Mouse (Mus musculus) heart, postnatal 0 days (tissue): ENCODE results near the gene Gse1.

Experiments
- CTCF ChIP-seq: IDR thresholded peaks from 2 replicates; pipeline ENCODE4 v1.5.1; 2016; ENCODE audit warnings: antibody characterized with exemption, control low read depth, low read depth
- EP300 ChIP-seq: IDR thresholded peaks from 2 replicates; pipeline ENCODE4 v1.6.1; 2016; ENCODE audit warnings: antibody characterized with exemption, low read depth

- no peak for TF ChIP-seq CTCF
- TF ChIP-seq EP300 = no peak
Measured at GRCm38 (mm10) chr8:120395892-120396291, 167.6 kb downstream of the Gse1 start.
